Mouse (Mus musculus): ENCODE measurements around the gene Olfr1338. TPM values are rescaled to one million over a fixed set of nuclear protein-coding genes. Genes with fewer than 3 reads are reported as not detected.
"Not testable (repeated sequence)": the region's sequence is repeated elsewhere in the genome, so short reads cannot be mapped to it uniquely, and the experiment has no call there.

The Olfr1338 gene
- not detected in 2 replicates for polyA plus RNA-seq (2015; fragmentation: Nextera tagmentation; extraction: Ambion mirVana)

- no peaks in the 10 kb centered on the region for H3K36me3 ChIP-seq (ENCODE audit: control insufficient read depth, insufficient read depth)
- H3K4me3 ChIP-seq (ENCODE audit: low read depth, low read length), result no peak within 1 kb of the TSS
- H3K9me3 ChIP-seq (replicated peaks; ENCODE audit: control insufficient read depth, low read length), result no peaks in the 10 kb centered on the region
- no peaks in the 10 kb centered on the region for H3K27me3 ChIP-seq (ENCODE audit: control insufficient read depth, insufficient read depth, low read depth, low read length)
- no peak within 1 kb of the TSS for H3K4me2 ChIP-seq (ENCODE audit: low read depth, low read length)
- no peaks in the 10 kb centered on the region for H3K4me1 ChIP-seq (ENCODE audit: control insufficient read depth, low read depth, low read length)
- no peak within 1 kb of the TSS for H3K27ac ChIP-seq (ENCODE audit: low read length)
- H3K9ac ChIP-seq (ENCODE audit: low read depth, low read length), result no peak within 1 kb of the TSS
- WGBS (ENCODE audit: insufficient replicate concordance), result 46% methylated on average over 1 of the region's 1 CpGs
- no peak for ATAC-seq (ENCODE audit: low read depth)
Measured at GRCm38 (mm10) chr4:118758637-118759036, at the start of gene Olfr1338. Gene Olfr1338, minus strand, starts transcription at chr4:118758737.

GRCm38 (mm10) chr4:118792796-118793195 lies 34.3 kb upstream of the Olfr1338 start:
- not testable (repeated sequence) for ATAC-seq (ENCODE audit: low read depth)

GRCm38 (mm10) chr4:118782486-118782885 lies 23.9 kb upstream of the Olfr1338 start, which contains the start of gene Olfr1337:
Gene Olfr1337, minus strand, starts transcription at chr4:118782586.
- Histone ChIP-seq H3K9ac (ENCODE audit: low read depth, low read length) (no peak within 1 kb of the TSS), H3K9me3 (replicated peaks; ENCODE audit: control insufficient read depth, low read length) (no peaks in the 10 kb centered on the region), H3K4me1 (ENCODE audit: control insufficient read depth, low read depth, low read length) (no peaks in the 10 kb centered on the region), H3K4me2 (ENCODE audit: low read depth, low read length) (no peak within 1 kb of the TSS), H3K36me3 (ENCODE audit: control insufficient read depth, insufficient read depth) (no peaks in the 10 kb centered on the region), H3K27me3 (ENCODE audit: control insufficient read depth, insufficient read depth, low read depth, low read length) (no peaks in the 10 kb centered on the region), H3K4me3 (ENCODE audit: low read depth, low read length) (no peak within 1 kb of the TSS), H3K27ac (ENCODE audit: low read length) (no peak within 1 kb of the TSS)
- 36% methylated on average over 2 of the region's 2 CpGs for WGBS (ENCODE audit: insufficient replicate concordance)
- ATAC-seq (ENCODE audit: low read depth), result no peak

More at GRCm38 (mm10) chr4:118792796-118793195, 34.3 kb upstream of the Olfr1338 start:
- not testable (repeated sequence) for H3K4me1 ChIP-seq (ENCODE audit: control insufficient read depth, low read depth, low read length); H3K27ac ChIP-seq (ENCODE audit: low read length); H3K9me3 ChIP-seq (replicated peaks; ENCODE audit: control insufficient read depth, low read length); H3K9ac ChIP-seq (ENCODE audit: low read depth, low read length); H3K4me2 ChIP-seq (ENCODE audit: low read depth, low read length); H3K27me3 ChIP-seq (ENCODE audit: control insufficient read depth, insufficient read depth, low read depth, low read length); H3K36me3 ChIP-seq (ENCODE audit: control insufficient read depth, insufficient read depth); H3K4me3 ChIP-seq (ENCODE audit: low read depth, low read length)

GRCm38 (mm10) chr4:118741881-118742280 lies 16.7 kb downstream of the Olfr1338 start:
- 15% methylated on average over 16 of the region's 16 CpGs for WGBS (ENCODE audit: insufficient replicate concordance)
- H3K9ac ChIP-seq (ENCODE audit: low read depth, low read length), result no peak overlapping the region
- H3K9me3 ChIP-seq (replicated peaks; ENCODE audit: control insufficient read depth, low read length), result no peaks in the 10 kb centered on the region
- no peaks in the 10 kb centered on the region for H3K36me3 ChIP-seq (ENCODE audit: control insufficient read depth, insufficient read depth)
- no peak overlapping the region for H3K27ac ChIP-seq (ENCODE audit: low read length)
- H3K27me3 ChIP-seq (ENCODE audit: control insufficient read depth, insufficient read depth, low read depth, low read length), result peaks cover 7% of the 10 kb centered on the region
- H3K4me1 ChIP-seq (ENCODE audit: control insufficient read depth, low read depth, low read length), result no peaks in the 10 kb centered on the region
- H3K4me3 ChIP-seq (ENCODE audit: low read depth, low read length), result no peak overlapping the region
- H3K4me2 ChIP-seq (ENCODE audit: low read depth, low read length), result no peak overlapping the region
- no peak for ATAC-seq (ENCODE audit: low read depth)

GRCm38 (mm10) chr4:118740988-118741698 lies 17.4 kb downstream of the Olfr1338 start:
- 9% methylated on average over 11 of the region's 11 CpGs for WGBS (ENCODE audit: insufficient replicate concordance)

GRCm38 (mm10) chr4:118739574-118739973 lies 19.0 kb downstream of the Olfr1338 start:
- peaks cover 7% of the 10 kb centered on the region for H3K27me3 ChIP-seq (ENCODE audit: control insufficient read depth, insufficient read depth, low read depth, low read length)
- no peak for ATAC-seq (ENCODE audit: low read depth)
- H3K4me1 ChIP-seq (ENCODE audit: control insufficient read depth, low read depth, low read length), result no peaks in the 10 kb centered on the region
- no peak overlapping the region for H3K4me3 ChIP-seq (ENCODE audit: low read depth, low read length)
- H3K27ac ChIP-seq (ENCODE audit: low read length), result no peak overlapping the region
- H3K4me2 ChIP-seq (ENCODE audit: low read depth, low read length), result no peak overlapping the region
- H3K9me3 ChIP-seq (replicated peaks; ENCODE audit: control insufficient read depth, low read length), result no peaks in the 10 kb centered on the region
- H3K36me3 ChIP-seq (ENCODE audit: control insufficient read depth, insufficient read depth), result no peaks in the 10 kb centered on the region
- WGBS (ENCODE audit: insufficient replicate concordance), result 30% methylated on average over 3 of the region's 3 CpGs
- no peak overlapping the region for H3K9ac ChIP-seq (ENCODE audit: low read depth, low read length)

More at GRCm38 (mm10) chr4:118740988-118741698, 17.4 kb downstream of the Olfr1338 start:
- Histone ChIP-seq H3K27me3 (ENCODE audit: control insufficient read depth, insufficient read depth, low read depth, low read length) (peaks cover 7% of the 10 kb centered on the region), H3K4me2 (ENCODE audit: low read depth, low read length) (no peak overlapping the region), H3K9ac (ENCODE audit: low read depth, low read length) (no peak overlapping the region), H3K27ac (ENCODE audit: low read length) (no peak overlapping the region), H3K9me3 (replicated peaks; ENCODE audit: control insufficient read depth, low read length) (no peaks in the 10 kb centered on the region), H3K36me3 (ENCODE audit: control insufficient read depth, insufficient read depth) (no peaks in the 10 kb centered on the region), H3K4me3 (ENCODE audit: low read depth, low read length) (no peak overlapping the region), H3K4me1 (ENCODE audit: control insufficient read depth, low read depth, low read length) (no peaks in the 10 kb centered on the region)
- no peak for ATAC-seq (ENCODE audit: low read depth)

- Histone ChIP-seq H3K4me2 (ENCODE audit: low read depth, low read length) (no peak within 1 kb of the TSS), H3K36me3 (ENCODE audit: control insufficient read depth, insufficient read depth) (no peaks in the 10 kb centered on the region), H3K9ac (ENCODE audit: low read depth, low read length) (no peak within 1 kb of the TSS), H3K9me3 (replicated peaks; ENCODE audit: control insufficient read depth, low read length) (no peaks in the 10 kb centered on the region), H3K4me3 (ENCODE audit: low read depth, low read length) (no peak within 1 kb of the TSS), H3K27ac (ENCODE audit: low read length) (no peak within 1 kb of the TSS), H3K27me3 (ENCODE audit: control insufficient read depth, insufficient read depth, low read depth, low read length) (no peaks in the 10 kb centered on the region), H3K4me1 (ENCODE audit: control insufficient read depth, low read depth, low read length) (no peaks in the 10 kb centered on the region)
- no peak for ATAC-seq (ENCODE audit: low read depth)
- WGBS (ENCODE audit: insufficient replicate concordance), result 86% methylated on average over 1 of the region's 1 CpGs
Measured at GRCm38 (mm10) chr4:118731875-118732274, 26.7 kb downstream of the Olfr1338 start, which contains the start of gene Olfr1339. Gene Olfr1339, plus strand, starts transcription at chr4:118732175.

- 41% methylated on average over 10 of the region's 10 CpGs for WGBS (ENCODE audit: insufficient replicate concordance)
Measured at GRCm38 (mm10) chr4:118721742-118722483, 36.6 kb downstream of the Olfr1338 start.

GRCm38 (mm10) chr4:118719838-118720237 lies 38.7 kb downstream of the Olfr1338 start, which contains the start of gene Olfr1340:
Gene Olfr1340, plus strand, starts transcription at chr4:118720138.
- no peaks in the 10 kb centered on the region for H3K27me3 ChIP-seq (ENCODE audit: control insufficient read depth, insufficient read depth, low read depth, low read length)
- no peaks in the 10 kb centered on the region for H3K9me3 ChIP-seq (replicated peaks; ENCODE audit: control insufficient read depth, low read length)
- H3K4me3 ChIP-seq (ENCODE audit: low read depth, low read length), result no peak within 1 kb of the TSS
- H3K27ac ChIP-seq (ENCODE audit: low read length), result no peak within 1 kb of the TSS
- no peaks in the 10 kb centered on the region for H3K36me3 ChIP-seq (ENCODE audit: control insufficient read depth, insufficient read depth)
- no peak for ATAC-seq (ENCODE audit: low read depth)
- H3K4me2 ChIP-seq (ENCODE audit: low read depth, low read length), result no peak within 1 kb of the TSS
- H3K9ac ChIP-seq (ENCODE audit: low read depth, low read length), result no peak within 1 kb of the TSS
- H3K4me1 ChIP-seq (ENCODE audit: control insufficient read depth, low read depth, low read length), result no peaks in the 10 kb centered on the region

More at GRCm38 (mm10) chr4:118721742-118722483, 36.6 kb downstream of the Olfr1338 start:
- Histone ChIP-seq H3K9me3 (replicated peaks; ENCODE audit: control insufficient read depth, low read length) (no peaks in the 10 kb centered on the region), H3K36me3 (ENCODE audit: control insufficient read depth, insufficient read depth) (no peaks in the 10 kb centered on the region), H3K27ac (ENCODE audit: low read length) (no peak overlapping the region), H3K27me3 (ENCODE audit: control insufficient read depth, insufficient read depth, low read depth, low read length) (no peaks in the 10 kb centered on the region), H3K4me2 (ENCODE audit: low read depth, low read length) (no peak overlapping the region), H3K4me1 (ENCODE audit: control insufficient read depth, low read depth, low read length) (no peaks in the 10 kb centered on the region), H3K4me3 (ENCODE audit: low read depth, low read length) (no peak overlapping the region), H3K9ac (ENCODE audit: low read depth, low read length) (no peak overlapping the region)
- ATAC-seq (ENCODE audit: low read depth), result no peak

Measured in liver, embryonic 16.5 days (tissue).